Mouse (Mus musculus) telencephalon, adult 2 months (tissue): Measurements from ENCODE around the gene Ppp1r14c.
"Not testable (repeated sequence)": the region's sequence is repeated elsewhere in the genome, so short reads cannot be mapped to it uniquely, and the experiment has no call there.

Experiments used
- DNase-seq: peaks from one replicate; pipeline ENCODE4 v3.0.0-alpha.2; 2011; ENCODE audit warnings: low read depth, low spot score

The Ppp1r14c gene

DNA sequence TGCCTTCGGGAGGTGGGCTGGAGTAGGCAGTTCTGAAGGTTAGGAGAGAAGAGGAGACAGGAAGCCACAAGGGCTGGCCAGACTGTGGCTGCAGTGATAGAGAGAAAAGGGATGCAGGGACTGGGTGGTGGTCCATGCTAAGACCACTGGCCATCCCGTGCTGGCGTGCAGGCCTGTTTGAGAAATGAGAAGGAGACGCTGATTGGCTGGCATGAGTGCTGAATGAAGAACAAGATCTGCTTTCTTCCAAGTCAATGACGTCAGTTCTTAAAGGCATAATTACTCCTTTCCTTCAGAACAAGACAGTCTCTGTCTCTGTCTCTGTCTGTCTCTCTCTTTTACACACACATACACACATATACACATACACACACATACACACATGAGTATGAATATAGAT, 36.4 kb downstream of the Ppp1r14c start:
- no peak for DNase-seq

DNA sequence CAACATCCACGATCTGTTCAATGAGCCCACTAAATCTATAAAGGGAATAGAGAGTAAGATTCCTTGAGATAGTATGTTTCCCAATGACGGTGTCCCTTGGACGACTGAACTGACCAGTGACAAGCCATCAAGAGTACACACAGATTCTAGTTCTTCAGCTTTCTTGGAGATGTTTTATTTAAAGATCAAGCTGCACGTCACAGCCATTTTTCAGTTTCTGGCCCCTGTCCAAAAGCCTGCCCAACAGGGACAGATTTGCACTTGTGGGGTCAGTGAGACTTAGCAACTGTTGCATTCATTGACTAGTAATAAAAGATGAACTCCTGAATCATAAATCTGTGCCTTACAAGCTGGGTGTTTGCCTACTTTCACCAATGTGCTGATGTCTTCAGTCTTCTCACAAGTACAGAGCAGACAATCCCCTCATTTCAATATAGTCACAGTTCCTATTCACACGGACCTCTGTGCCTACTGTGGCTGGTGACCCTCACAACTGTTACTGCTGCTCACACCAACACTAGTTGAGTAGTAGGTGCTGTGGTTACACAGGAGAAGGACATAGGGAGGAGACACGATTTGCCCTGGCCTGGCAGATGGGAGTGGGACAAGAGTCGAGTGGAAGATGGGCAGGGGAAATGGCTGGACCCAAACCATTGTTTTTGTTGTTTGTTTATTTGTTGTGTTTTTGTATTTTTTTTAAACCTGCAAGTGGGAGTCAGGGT, 37.7 kb downstream of the Ppp1r14c start:
- no peak for DNase-seq

- DNase-seq = no peak
These were observed 38.5 kb downstream of the Ppp1r14c start for GRCm38 (mm10) chr10:3404362-3404761.

GRCm38 (mm10) chr10:3406280-3406679, 40.4 kb downstream of the Ppp1r14c start:
- DNase-seq = no peak

GRCm38 (mm10) chr10:3408036-3408661, 42.3 kb downstream of the Ppp1r14c start:
- DNase-seq = no peak

DNA sequence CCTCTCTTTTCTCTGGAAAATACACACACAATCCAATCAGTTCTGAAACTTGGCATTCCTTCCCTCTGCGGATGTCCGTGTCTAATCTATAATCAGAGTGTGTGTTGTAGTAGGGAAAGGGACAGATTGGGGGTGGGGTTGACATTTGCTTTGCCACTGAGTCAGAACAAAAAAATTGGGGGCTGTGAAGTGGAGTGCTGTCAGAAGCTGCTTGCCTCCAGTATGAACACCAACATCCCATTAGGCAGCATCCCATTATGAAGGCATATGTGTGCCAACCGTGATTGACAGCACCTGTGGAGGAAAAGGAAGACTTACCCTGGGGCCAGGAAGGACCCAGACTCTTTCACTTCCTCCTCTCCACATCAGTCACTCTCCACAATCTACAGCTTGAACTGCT, 42.8 kb downstream of the Ppp1r14c start:
- no peak for DNase-seq

GRCm38 (mm10) chr10:3411222-3411621, 45.4 kb downstream of the Ppp1r14c start:
- DNase-seq = no peak

GRCm38 (mm10) chr10:3411639-3412038, 45.8 kb downstream of the Ppp1r14c start:
- no peak for DNase-seq

- DNase-seq = no peak
These were observed 49.0 kb downstream of the Ppp1r14c start for GRCm38 (mm10) chr10:3414813-3415212.

GRCm38 (mm10) chr10:3416565-3416964, 50.7 kb downstream of the Ppp1r14c start:
- no peak for DNase-seq

DNA sequence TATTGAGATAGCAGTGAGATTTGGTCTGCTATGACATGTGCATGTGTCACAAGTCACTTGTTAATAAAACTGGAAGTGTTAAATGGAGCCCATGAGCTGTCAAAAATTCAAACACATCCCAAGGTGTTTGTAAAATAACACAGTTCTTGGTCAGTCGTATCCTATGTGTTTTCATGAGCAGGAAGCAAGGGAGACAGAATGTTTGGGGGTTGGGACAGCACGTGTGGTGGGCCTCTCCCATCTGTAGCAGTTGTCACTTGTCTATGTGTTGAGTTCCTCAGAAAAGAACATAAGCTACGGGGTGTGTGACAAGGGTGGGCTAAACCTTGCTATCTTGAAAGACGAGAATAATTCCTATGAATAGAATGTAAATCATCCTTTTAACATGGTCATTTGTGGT, 51.6 kb downstream of the Ppp1r14c start:
- DNase-seq = peak; percentile 38

- no peak for DNase-seq
These were observed 58.2 kb downstream of the Ppp1r14c start for GRCm38 (mm10) chr10:3424016-3424415.

DNA sequence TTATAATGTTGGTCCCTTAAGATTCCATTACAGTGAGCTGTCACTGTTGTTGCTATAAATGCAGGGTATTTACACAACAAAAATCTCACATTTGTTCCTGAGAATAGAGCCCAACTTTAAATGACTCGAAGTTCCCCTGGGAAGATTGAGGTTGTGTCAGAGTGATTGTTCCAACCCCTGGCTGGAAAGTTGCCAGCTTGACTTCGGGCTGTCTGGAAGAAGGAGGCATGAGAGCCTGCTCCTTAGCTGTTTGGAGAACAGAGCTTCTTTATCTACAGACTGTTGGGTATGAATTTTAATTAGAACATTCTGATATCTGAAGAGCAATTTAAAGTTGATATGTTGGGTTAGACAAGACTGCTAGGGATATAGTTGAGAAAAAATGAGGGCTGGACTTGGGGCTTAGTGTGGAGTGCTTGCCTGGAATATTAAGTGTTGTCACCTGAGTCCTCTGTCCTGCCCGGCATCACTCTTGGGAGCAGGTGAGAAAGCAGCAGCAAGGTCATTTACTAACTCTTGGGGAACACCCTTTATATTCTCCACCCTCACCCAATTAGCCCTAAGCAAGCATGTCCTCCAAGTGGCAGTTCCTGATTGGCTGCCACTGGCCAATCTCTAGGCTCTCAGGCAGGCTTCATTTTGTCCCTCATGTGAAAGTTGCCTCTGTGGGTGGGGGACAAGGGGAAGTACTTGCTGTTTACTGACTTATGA, 62.0 kb downstream of the Ppp1r14c start:
- DNase-seq = no peak

GRCm38 (mm10) chr10:3434848-3435474, 69.1 kb downstream of the Ppp1r14c start:
- DNase-seq = no peak

GRCm38 (mm10) chr10:3440722-3441471, 75.0 kb downstream of the Ppp1r14c start:
- peak; percentile 24 for DNase-seq

- not testable (repeated sequence) for DNase-seq
These were observed 80.9 kb downstream of the Ppp1r14c start for GRCm38 (mm10) chr10:3446748-3447147.

DNA sequence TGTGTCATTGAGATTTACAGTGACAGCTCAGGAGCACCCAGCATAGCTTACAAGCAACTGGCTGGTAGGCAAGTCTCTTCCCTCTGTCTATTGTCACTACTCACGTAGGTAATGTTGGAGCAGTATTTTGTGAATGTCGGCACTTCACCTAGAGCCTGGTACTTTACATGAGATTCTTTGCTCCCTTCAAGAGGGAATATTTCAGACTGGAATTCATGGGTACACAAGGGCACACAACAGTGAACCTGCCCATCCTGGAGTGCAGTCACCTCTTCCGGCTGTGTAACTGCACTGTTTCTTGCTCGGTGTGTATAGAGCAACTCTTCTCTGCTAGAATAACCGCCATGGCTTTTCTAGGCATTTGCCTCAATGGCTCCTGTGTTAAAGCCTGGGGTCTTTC, 82.8 kb downstream of the Ppp1r14c start:
- DNase-seq = no peak

DNA sequence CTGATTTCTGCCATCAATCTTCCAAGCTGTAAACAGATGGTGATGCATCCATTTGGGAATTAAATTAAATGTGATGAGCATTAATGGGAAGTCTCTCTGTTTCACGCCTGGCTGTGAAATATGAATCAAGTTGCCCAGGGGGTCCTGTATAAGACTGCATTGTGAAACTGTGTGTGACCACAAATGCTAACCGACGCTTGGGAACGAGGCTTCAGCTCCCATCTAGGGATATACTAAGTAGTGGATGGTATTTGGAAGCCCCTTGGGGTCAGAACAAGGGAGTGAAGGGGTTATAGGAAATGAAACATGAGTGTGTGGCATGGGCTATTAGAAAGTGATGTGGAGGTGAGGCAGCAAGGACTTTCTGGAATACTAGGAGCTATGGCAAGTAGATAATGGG, 86.1 kb downstream of the Ppp1r14c start:
- DNase-seq = no peak

GRCm38 (mm10) chr10:3452822-3453475, 87.1 kb downstream of the Ppp1r14c start:
- no peak for DNase-seq

DNA sequence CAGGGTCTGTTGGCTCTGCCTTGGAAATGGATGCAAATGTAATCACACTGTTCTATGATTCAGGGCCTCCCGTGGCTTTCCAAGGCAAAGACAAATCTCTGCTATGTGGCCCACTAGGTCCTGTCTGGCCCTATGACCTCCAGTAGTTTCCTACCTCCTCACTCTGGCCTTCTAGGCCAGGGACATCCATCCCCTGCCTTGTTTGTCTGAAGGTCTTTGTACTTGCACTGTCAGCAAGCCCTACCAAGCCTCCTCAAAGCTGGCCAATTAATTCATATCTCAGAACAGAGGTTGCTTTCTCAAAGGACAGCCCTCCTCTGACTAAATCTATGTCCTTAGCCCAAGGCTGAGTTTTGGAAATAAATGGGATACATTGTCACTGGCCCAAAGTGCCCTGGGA, 92.8 kb downstream of the Ppp1r14c start:
- no peak for DNase-seq

- no peak for DNase-seq
These were observed 95.0 kb downstream of the Ppp1r14c start for GRCm38 (mm10) chr10:3460841-3461240.
